18 mouse cellular contexts compared by ENCODE assay signal in the genomic region with DNA sequence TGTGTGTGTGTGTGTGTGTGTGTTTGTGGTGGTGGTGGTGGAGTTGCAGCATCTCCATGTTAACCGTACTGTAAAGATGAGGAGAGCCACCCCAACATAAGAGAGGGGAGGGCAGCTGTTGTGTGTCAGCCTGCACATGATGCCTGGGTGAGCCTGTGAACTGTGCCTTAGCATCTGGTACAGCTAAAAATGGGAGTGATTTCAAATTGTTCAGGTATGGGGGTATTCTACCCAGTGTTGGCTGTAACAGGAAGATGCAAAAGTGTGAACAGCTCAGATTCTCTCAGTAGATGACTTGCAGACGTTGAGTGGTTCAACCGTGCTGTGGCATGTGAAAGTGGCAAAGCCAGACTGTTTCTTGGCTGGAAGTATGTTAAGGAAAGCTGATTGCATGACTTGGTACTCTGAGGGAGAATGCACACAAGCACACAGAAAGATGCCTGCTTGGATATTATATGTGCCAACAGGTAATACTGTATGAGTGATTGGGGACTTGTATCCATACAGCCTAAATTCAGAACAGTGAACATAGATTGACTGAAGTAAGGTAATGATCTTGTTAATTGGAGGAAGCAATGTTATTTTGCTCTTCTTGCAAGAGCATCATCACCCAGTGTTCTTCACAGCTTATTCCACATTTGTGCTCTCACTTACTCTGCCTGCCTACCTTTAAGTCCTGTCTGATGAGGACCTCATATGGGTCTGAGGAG. TPM values are rescaled to one million over a fixed set of nuclear protein-coding genes. Genes with fewer than 3 reads are reported as not detected.
"Had no signal": no experiment of that assay in that cellular context is flagged by ENCODE, and none has a peak within 500 bp of the region (broad histone marks: within the 10 kb centered on the region; RNA-seq: fewer than 3 reads in every experiment).

No protein-coding gene starts in this region.

- H3K4me3 ChIP-seq: kidney, embryonic 15.5 days; limb, embryonic 15.5 days; liver, embryonic 12.5 days; megakaryocyte, embryonic 14.5 days; midbrain, embryonic 15.5 days; stomach, embryonic 15.5 days had no signal

- H3K4me1 ChIP-seq: midbrain, embryonic 15.5 days had no signal

- DNase-seq: kidney, adult 2 months; kidney, postnatal 25 days; layer of hippocampus, postnatal 36 days; lung, embryonic 14.5 days; lung, postnatal 10 days; lung, postnatal 4 days; right cerebral cortex, adult 18-20 months; right cerebral cortex, postnatal 25 days; thymus, adult 2 months; thymus, postnatal 36 days had no signal

- H3K27me3 ChIP-seq: kidney, embryonic 15.5 days; limb, embryonic 15.5 days; liver, embryonic 12.5 days; megakaryocyte, embryonic 14.5 days; midbrain, embryonic 15.5 days; stomach, embryonic 15.5 days had no signal

- H3K36me3 ChIP-seq: midbrain, embryonic 15.5 days had no signal

- H3K27ac ChIP-seq: kidney, embryonic 15.5 days; limb, embryonic 15.5 days; liver, embryonic 12.5 days; midbrain, embryonic 15.5 days; stomach, embryonic 15.5 days had no signal

RNA-seq across cellular contexts. Expression of a gene that starts 42.6 kb away (rescaled TPM):
- total RNA-seq: layer of hippocampus, postnatal 36 days; left cerebral cortex, adult 8-10 months; left cerebral cortex, postnatal 25 days had no signal
- polyA plus RNA-seq: liver, embryonic 12.5 days had no signal
